Mouse (Mus musculus) midbrain, embryonic 14.5 days (tissue): Measurements from ENCODE around the gene Frem1. TPM values are rescaled to one million over a fixed set of nuclear protein-coding genes. Genes with fewer than 3 reads are reported as not detected.

Experiments used
- ATAC-seq: fragments of 200-750 bp; cut with Nextera tagmentation; 2 replicates; pipeline ENCODE4 v1.8.0; 2017; ENCODE audit warnings: moderate number of reproducible peaks, moderate library complexity; ENCODE audit not compliant: low FRiP score, low TSS enrichment
- DNase-seq: peaks from one replicate; pipeline ENCODE4 v3.0.0-alpha.2; 2015
- H3K27ac ChIP-seq: fragments of 300-500 bp; sonication (generic); replicated peaks from 2 replicates; pipeline ENCODE4 v1.5.1; 2014; ENCODE audit warnings: mild to moderate bottlenecking, low read depth, low read length, moderate library complexity
- H3K27me3 ChIP-seq: fragments of 300-500 bp; sonication (generic); 2 replicates; pipeline ENCODE4 v1.6.1; 2014; ENCODE audit warnings: low read length, control low read depth, mixed read lengths; ENCODE audit not compliant: control insufficient read depth, insufficient read depth
- H3K36me3 ChIP-seq: fragments of 300-500 bp; sonication (generic); 2 replicates; pipeline ENCODE4 v1.6.1; 2014; ENCODE audit warnings: low read length, control low read depth; ENCODE audit not compliant: control insufficient read depth, insufficient read depth
- H3K4me1 ChIP-seq: fragments of 300-500 bp; sonication (generic); 2 replicates; pipeline ENCODE4 v1.6.1; 2014; ENCODE audit warnings: mild to moderate bottlenecking, antibody characterized with exemption, low read length, control low read depth; ENCODE audit not compliant: control insufficient read depth, insufficient read depth
- H3K4me2 ChIP-seq: fragments of 300-500 bp; sonication (generic); 2 replicates; pipeline ENCODE4 v1.6.1; 2014; ENCODE audit warnings: mild to moderate bottlenecking, low read length, moderate library complexity
- H3K4me3 ChIP-seq: fragments of 300-500 bp; sonication (generic); replicated peaks from 2 replicates; pipeline ENCODE4 v1.5.1; 2014; ENCODE audit warnings: low read depth, low read length
- H3K9ac ChIP-seq: fragments of 300-500 bp; sonication (generic); replicated peaks from 2 replicates; pipeline ENCODE4 v1.6.1; 2014; ENCODE audit warnings: mild to moderate bottlenecking, low read length, moderate library complexity
- H3K9me3 ChIP-seq: fragments of 300-500 bp; sonication (generic); 2 replicates; pipeline ENCODE4 v1.6.1; 2016; ENCODE audit warnings: low read length, control low read depth, mixed read lengths; ENCODE audit not compliant: control insufficient read depth
- WGBS: fragments of 180-500 bp; shearing (Covaris S2); extraction: QIAGEN DNeasy Blood & Tissue Kit; methylation state at CpG from one replicate; pipeline ENCODE4 v1.1.7; 2014; 5-methylcytosine and 5-hydroxymethylcytosine counted together
- polyA plus RNA-seq: library from polyadenylated mRNA; unstranded; fragments of >200 nt; fragmentation: Nextera tagmentation; extraction: Ambion mirVana; gene quantifications from 2 replicates; pipeline ENCODE4 v1.2.1, GENCODE M21; 2014

The Frem1 gene
- 2.1 and 2.9 TPM in 2 replicates for polyA plus RNA-seq

DNA sequence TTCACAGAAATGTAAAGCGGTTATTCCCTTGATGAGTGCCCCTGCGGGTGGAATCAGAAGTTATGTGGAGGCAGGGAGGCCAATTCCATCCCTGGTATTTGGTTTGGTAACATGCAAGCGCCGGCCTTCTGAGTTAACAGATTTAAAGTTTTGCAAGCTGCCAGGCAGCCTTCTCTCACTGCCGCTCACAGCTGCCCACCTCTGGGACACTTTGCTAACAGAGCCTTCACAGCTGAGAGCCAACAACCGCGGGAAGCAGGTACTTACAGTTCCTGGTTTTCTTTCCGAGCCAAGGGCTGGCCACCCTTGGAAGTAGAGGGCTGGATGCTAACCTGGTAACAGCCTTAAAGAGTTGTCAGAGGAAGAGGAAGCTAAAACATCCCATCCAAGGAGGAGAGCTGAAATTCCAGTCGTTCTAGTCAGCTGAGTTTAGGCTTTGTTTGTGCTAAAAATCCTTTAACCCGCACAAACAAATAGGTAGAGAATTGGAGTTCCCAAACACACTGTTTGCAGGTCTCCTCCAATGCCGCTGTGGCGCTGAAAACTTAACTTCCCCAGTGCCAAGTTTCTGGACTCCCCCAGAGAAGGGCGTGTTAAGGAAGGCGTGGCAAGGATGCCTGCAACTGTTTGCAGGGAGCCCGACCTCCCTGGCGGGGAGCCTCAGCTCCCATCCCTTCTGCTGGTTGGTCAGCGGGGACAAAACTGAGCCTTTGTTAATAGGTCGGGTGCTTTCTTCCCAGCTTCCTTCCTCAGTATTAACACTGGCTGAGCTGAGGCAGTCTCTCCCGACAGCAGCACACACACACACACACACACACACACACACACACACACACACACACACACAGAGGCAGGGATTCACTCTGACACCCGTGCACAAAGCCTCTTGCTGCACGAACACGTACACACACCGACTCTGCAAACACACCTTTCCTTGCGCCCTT lies at the start of gene Frem1:
Gene Frem1, minus strand, starts transcription at position 706 of the 944 bp plus-strand sequence.
- H3K4me1 ChIP-seq = peaks cover 18% of the 10 kb centered on the region
- H3K9ac ChIP-seq = 0 out of 2 replicates have a peak within 1 kb of the TSS, but pooled peaks have one; percentile 34
- H3K4me2 ChIP-seq = peak within 1 kb of the TSS; percentile 59
- 3% methylated on average over 24 of the region's 24 CpGs for WGBS
- DNase-seq = peak; percentile 68
- H3K27ac ChIP-seq = no peak within 1 kb of the TSS
- ATAC-seq = peak; percentile 64; the same call in 1 of the 2 replicates
- H3K4me3 ChIP-seq = peak within 1 kb of the TSS; percentile 25
- no peaks in the 10 kb centered on the region for H3K27me3 ChIP-seq
- no peaks in the 10 kb centered on the region for H3K9me3 ChIP-seq
- no peaks in the 10 kb centered on the region for H3K36me3 ChIP-seq

- no peaks in the 10 kb centered on the region for H3K4me1 ChIP-seq
- WGBS = 94% methylated on average over 7 of the region's 7 CpGs
- no peak overlapping the region for H3K4me2 ChIP-seq
- H3K9ac ChIP-seq = no peak overlapping the region
- no peak for DNase-seq
- no peaks in the 10 kb centered on the region for H3K36me3 ChIP-seq
- no peak overlapping the region for H3K4me3 ChIP-seq
- H3K27me3 ChIP-seq = no peaks in the 10 kb centered on the region
- ATAC-seq = no peak
- H3K27ac ChIP-seq = no peak overlapping the region
- no peaks in the 10 kb centered on the region for H3K9me3 ChIP-seq
These were observed 46.9 kb upstream of the Frem1 start for GRCm38 (mm10) chr4:83099025-83099424.

DNA sequence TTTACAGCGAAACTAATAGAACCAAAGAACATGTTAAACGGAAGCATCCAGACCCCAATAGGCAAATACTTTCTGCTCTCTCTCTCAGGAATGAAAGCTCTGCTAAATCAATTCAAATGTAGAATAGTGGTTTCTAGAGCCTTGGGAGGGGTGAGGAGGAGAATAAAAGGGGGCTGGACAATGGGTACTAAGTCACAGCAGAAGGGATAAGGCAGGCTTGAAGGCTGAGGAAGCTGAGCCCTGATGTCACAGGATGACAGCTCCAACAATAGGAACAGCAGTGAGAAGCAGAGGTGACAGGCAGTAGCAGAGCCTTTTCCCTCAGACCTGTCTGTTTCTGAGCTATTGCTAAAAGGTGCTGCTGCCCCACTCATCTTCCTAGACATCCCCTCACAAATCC lies 41.8 kb upstream of the Frem1 start:
- no peak overlapping the region for H3K27ac ChIP-seq
- H3K9me3 ChIP-seq = no peaks in the 10 kb centered on the region
- H3K27me3 ChIP-seq = no peaks in the 10 kb centered on the region
- H3K4me3 ChIP-seq = no peak overlapping the region
- ATAC-seq = no peak
- DNase-seq = peak; percentile 12
- no peaks in the 10 kb centered on the region for H3K4me1 ChIP-seq
- H3K9ac ChIP-seq = no peak overlapping the region
- 7% methylated on average over 2 of the region's 2 CpGs for WGBS
- H3K4me2 ChIP-seq = no peak overlapping the region
- no peaks in the 10 kb centered on the region for H3K36me3 ChIP-seq

- no peak for DNase-seq
These were observed 38.7 kb upstream of the Frem1 start for GRCm38 (mm10) chr4:83090691-83091448.

DNA sequence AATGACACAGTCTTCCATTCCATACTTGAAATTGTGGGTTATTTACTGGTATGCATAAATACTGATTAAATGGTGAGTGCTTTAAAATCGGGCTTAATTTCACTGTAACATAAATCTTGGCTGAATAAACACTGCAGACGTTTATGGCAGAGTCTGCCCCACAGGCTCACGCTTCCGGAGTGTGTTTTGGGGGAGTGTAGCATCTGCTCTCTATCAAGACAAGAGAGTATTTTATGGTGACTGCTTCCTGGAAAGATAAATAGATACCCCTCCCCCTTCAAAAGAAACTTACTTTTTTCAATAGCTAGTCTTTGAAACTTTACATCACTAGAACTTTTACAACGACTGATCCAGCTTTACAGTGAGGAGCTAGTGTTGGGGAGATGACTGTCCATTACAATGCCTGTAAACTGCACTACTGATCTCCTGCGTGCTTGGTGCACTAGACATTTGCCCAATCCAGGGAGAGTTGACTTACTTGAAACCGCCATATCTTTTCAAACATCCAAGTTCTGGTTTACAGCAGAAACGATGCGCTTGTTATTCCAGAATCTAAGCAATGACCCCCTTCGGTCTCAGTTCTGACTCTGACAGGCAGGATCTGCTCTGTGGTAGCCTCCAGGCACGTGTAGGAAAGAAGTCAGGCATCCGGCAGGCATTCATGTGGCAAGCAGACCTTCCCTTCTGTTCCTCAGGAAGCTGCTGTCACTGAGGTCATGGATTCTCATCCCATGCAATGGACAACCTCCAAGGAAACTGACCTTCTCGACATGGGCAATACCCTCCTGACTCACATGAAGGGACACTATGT lies 28.4 kb upstream of the Frem1 start:
- no peaks in the 10 kb centered on the region for H3K27me3 ChIP-seq
- no peak overlapping the region for H3K4me3 ChIP-seq
- H3K27ac ChIP-seq = no peak overlapping the region
- no peak overlapping the region for H3K9ac ChIP-seq
- WGBS = 80% methylated on average over 13 of the region's 13 CpGs
- no peaks in the 10 kb centered on the region for H3K36me3 ChIP-seq
- no peaks in the 10 kb centered on the region for H3K4me1 ChIP-seq
- DNase-seq (no peak), ATAC-seq (no peak)
- no peaks in the 10 kb centered on the region for H3K9me3 ChIP-seq
- no peak overlapping the region for H3K4me2 ChIP-seq

More at GRCm38 (mm10) chr4:83090691-83091448, 38.7 kb upstream of the Frem1 start:
- no peak for ATAC-seq
- Histone ChIP-seq H3K4me1 (no peaks in the 10 kb centered on the region), H3K4me3 (no peak overlapping the region), H3K4me2 (no peak overlapping the region), H3K36me3 (no peaks in the 10 kb centered on the region), H3K27ac (no peak overlapping the region), H3K27me3 (no peaks in the 10 kb centered on the region), H3K9me3 (no peaks in the 10 kb centered on the region), H3K9ac (no peak overlapping the region)
- 78% methylated on average over 6 of the region's 6 CpGs for WGBS

GRCm38 (mm10) chr4:83064191-83064590 lies 12.1 kb upstream of the Frem1 start:
- no peak for DNase-seq
- ATAC-seq = no peak
- no peak overlapping the region for H3K27ac ChIP-seq
- 68% methylated on average over 6 of the region's 6 CpGs for WGBS
- no peak overlapping the region for H3K4me3 ChIP-seq
- H3K4me2 ChIP-seq = no peak overlapping the region
- H3K4me1 ChIP-seq = no peaks in the 10 kb centered on the region
- no peaks in the 10 kb centered on the region for H3K36me3 ChIP-seq
- H3K9me3 ChIP-seq = no peaks in the 10 kb centered on the region
- H3K9ac ChIP-seq = no peak overlapping the region
- no peaks in the 10 kb centered on the region for H3K27me3 ChIP-seq

- WGBS = 92% methylated on average over 2 of the region's 2 CpGs
- no peak overlapping the region for H3K27ac ChIP-seq
- H3K4me2 ChIP-seq = no peak overlapping the region
- H3K9me3 ChIP-seq = no peaks in the 10 kb centered on the region
- H3K36me3 ChIP-seq = no peaks in the 10 kb centered on the region
- H3K9ac ChIP-seq = no peak overlapping the region
- no peaks in the 10 kb centered on the region for H3K27me3 ChIP-seq
- H3K4me1 ChIP-seq = no peaks in the 10 kb centered on the region
- DNase-seq (no peak), ATAC-seq (no peak)
- no peak overlapping the region for H3K4me3 ChIP-seq
These were observed 9.4 kb upstream of the Frem1 start for GRCm38 (mm10) chr4:83061564-83061963.

GRCm38 (mm10) chr4:83058617-83059016 lies 6.5 kb upstream of the Frem1 start:
- no peak overlapping the region for H3K9ac ChIP-seq
- 10% methylated on average over 2 of the region's 2 CpGs for WGBS
- no peak for ATAC-seq

More at GRCm38 (mm10) chr4:83058617-83059016, 6.5 kb upstream of the Frem1 start:
- Histone ChIP-seq H3K4me1 (no peaks in the 10 kb centered on the region), H3K27me3 (no peaks in the 10 kb centered on the region), H3K4me2 (no peak overlapping the region), H3K27ac (no peak overlapping the region), H3K9me3 (no peaks in the 10 kb centered on the region), H3K36me3 (no peaks in the 10 kb centered on the region), H3K4me3 (no peak overlapping the region)
- DNase-seq = no peak
